Mouse (Mus musculus) cerebellum, adult (tissue): Measurements from ENCODE around the gene Lpgat1.

Experiments used
- ATAC-seq: cut with Nextera tagmentation; 2 replicates; pipeline ENCODE4 v1.9.2; 2017; ENCODE audit warnings: mild to moderate bottlenecking, moderate library complexity, mixed read lengths; ENCODE audit not compliant: insufficient number of reproducible peaks, low FRiP score, low TSS enrichment

The Lpgat1 gene

GRCm38 (mm10) chr1:191732623-191733022 lies 15.0 kb downstream of the Lpgat1 start:
- ATAC-seq: no peak

- no peak for ATAC-seq
Observed at GRCm38 (mm10) chr1:191733822-191734221, 16.2 kb downstream of the Lpgat1 start.

GRCm38 (mm10) chr1:191736425-191736824 lies 18.8 kb downstream of the Lpgat1 start:
- no peak for ATAC-seq

- ATAC-seq: no peak
Observed at GRCm38 (mm10) chr1:191737871-191738270, 20.2 kb downstream of the Lpgat1 start.

- no peak for ATAC-seq
Observed at GRCm38 (mm10) chr1:191738726-191739125, 21.1 kb downstream of the Lpgat1 start.

- no peak for ATAC-seq
Observed at GRCm38 (mm10) chr1:191740587-191741361, 23.1 kb downstream of the Lpgat1 start.

GRCm38 (mm10) chr1:191741635-191742034 lies 24.0 kb downstream of the Lpgat1 start:
- ATAC-seq: no peak

GRCm38 (mm10) chr1:191748431-191748830 lies 30.8 kb downstream of the Lpgat1 start:
- no peak for ATAC-seq

GRCm38 (mm10) chr1:191756520-191757199 lies 39.0 kb downstream of the Lpgat1 start:
- ATAC-seq: no peak

- ATAC-seq: no peak
Observed at GRCm38 (mm10) chr1:191774106-191774505, 56.5 kb downstream of the Lpgat1 start.

- ATAC-seq: no peak
Observed at GRCm38 (mm10) chr1:191775116-191775515, 57.5 kb downstream of the Lpgat1 start.

GRCm38 (mm10) chr1:191777521-191777920 lies 59.9 kb downstream of the Lpgat1 start:
- ATAC-seq: no peak

GRCm38 (mm10) chr1:191780470-191780869 lies 62.8 kb downstream of the Lpgat1 start:
- ATAC-seq: no peak

- no peak for ATAC-seq
Observed at GRCm38 (mm10) chr1:191785108-191785507, 67.5 kb downstream of the Lpgat1 start.

- ATAC-seq: no peak
Observed at GRCm38 (mm10) chr1:191786255-191786654, 68.6 kb downstream of the Lpgat1 start.

- no peak for ATAC-seq
Observed at GRCm38 (mm10) chr1:191787379-191787778, 69.7 kb downstream of the Lpgat1 start.

GRCm38 (mm10) chr1:191792991-191793390 lies 75.4 kb downstream of the Lpgat1 start:
- ATAC-seq: no peak

- no peak for ATAC-seq
Observed at GRCm38 (mm10) chr1:191793888-191794532, 76.4 kb downstream of the Lpgat1 start.

GRCm38 (mm10) chr1:191796238-191796896 lies 78.7 kb downstream of the Lpgat1 start:
- no peak for ATAC-seq

- no peak for ATAC-seq
Observed at GRCm38 (mm10) chr1:191802093-191802819, 84.6 kb downstream of the Lpgat1 start.
